Mouse (Mus musculus) midbrain, embryonic 11.5 days (tissue): ENCODE data around the gene Pla2g4e. TPM values are rescaled to one million over a fixed set of nuclear protein-coding genes. Genes with fewer than 3 reads are reported as not detected.

ENCODE experiments used
- ATAC-seq: fragments of 200-750 bp; cut with Nextera tagmentation; 2 replicates; pipeline ENCODE4 v1.8.0; 2017; ENCODE audit warnings: moderate TSS enrichment, moderate library complexity; ENCODE audit not compliant: low FRiP score
- DNase-seq: peaks from one replicate; pipeline ENCODE4 v3.0.0; 2015; ENCODE audit warnings: low spot score; ENCODE audit errors: missing footprints
- H3K27ac ChIP-seq: fragments of 300-500 bp; sonication (generic); 2 replicates; pipeline ENCODE4 v1.5.1; 2014; ENCODE audit warnings: low read depth, low read length
- H3K27me3 ChIP-seq: fragments of 300-500 bp; sonication (generic); 2 replicates; pipeline ENCODE4 v1.6.1; 2014; ENCODE audit warnings: mild to moderate bottlenecking, low read length, moderate library complexity, mixed read lengths; ENCODE audit not compliant: control insufficient read depth, insufficient read depth
- H3K36me3 ChIP-seq: fragments of 300-500 bp; sonication (generic); 2 replicates; pipeline ENCODE4 v1.6.1; 2014; ENCODE audit warnings: mild to moderate bottlenecking, low read length, moderate library complexity, mixed read lengths; ENCODE audit not compliant: control insufficient read depth, insufficient read depth
- H3K4me1 ChIP-seq: fragments of 300-500 bp; sonication (generic); 2 replicates; pipeline ENCODE4 v1.6.1; 2014; ENCODE audit warnings: low read length; ENCODE audit not compliant: control insufficient read depth, insufficient read depth
- H3K4me2 ChIP-seq: fragments of 300-500 bp; sonication (generic); 2 replicates; pipeline ENCODE4 v1.6.1; 2014; ENCODE audit warnings: mild to moderate bottlenecking, moderate library complexity
- H3K4me3 ChIP-seq: fragments of 300-500 bp; sonication (generic); 2 replicates; pipeline ENCODE4 v1.5.1; 2014; ENCODE audit warnings: low read depth, low read length
- H3K9ac ChIP-seq: fragments of 300-500 bp; sonication (generic); 2 replicates; pipeline ENCODE4 v1.6.1; 2014; ENCODE audit warnings: low read length
- H3K9me3 ChIP-seq: fragments of 300-500 bp; sonication (generic); 2 replicates; pipeline ENCODE4 v1.6.1; 2016; ENCODE audit warnings: low read length; ENCODE audit not compliant: control insufficient read depth
- WGBS: fragments of 180-500 bp; shearing (Covaris S2); extraction: QIAGEN DNeasy Blood & Tissue Kit; methylation state at CpG from one replicate; pipeline ENCODE4 v1.1.7; 2014; 5-methylcytosine and 5-hydroxymethylcytosine counted together
- polyA plus RNA-seq: library from polyadenylated mRNA; unstranded; fragments of >200 nt; fragmentation: Nextera tagmentation; extraction: Ambion mirVana; gene quantifications from 2 replicates; pipeline ENCODE4 v1.2.1, GENCODE M21; 2014

Pla2g4e gene
- polyA plus RNA-seq = 0.04 and 0.06 TPM in 2 replicates

DNA sequence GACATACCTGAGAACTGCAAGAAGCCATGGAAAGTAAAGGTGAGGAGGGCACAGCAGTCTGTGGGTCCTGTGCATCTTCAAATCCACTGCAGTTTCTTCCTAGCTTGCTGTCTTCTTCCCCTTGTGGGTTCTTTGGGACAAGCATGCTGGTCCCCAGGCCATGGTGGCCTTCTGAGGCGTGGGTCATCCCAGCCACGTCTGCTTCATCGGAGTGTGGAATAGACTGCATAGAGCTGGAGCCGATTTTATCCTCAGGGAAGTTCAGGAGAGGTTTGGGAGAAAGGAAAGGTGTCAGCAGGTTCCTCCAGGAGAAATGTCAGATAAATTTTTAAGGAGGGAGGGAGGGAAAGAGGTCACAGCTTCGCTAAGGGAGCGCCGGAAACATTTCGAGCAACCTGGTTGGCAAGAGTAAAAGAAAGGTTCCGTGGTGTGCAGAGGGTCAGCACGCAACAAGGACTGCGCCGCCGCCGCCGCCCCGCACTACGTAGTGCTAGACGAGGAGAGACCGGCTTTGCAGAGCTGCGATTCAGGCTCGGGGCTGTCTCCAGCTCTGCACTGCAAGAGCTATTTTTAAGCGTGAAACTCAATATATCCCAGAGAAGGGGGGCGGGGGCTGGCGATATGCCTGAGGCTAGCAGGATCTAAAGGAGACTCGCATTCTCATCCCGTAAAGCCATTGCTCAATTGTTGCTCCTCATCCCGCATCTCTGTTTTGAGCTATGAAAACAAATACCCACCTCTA lies at the start of gene Pla2g4e:
TSS of gene Pla2g4e (minus strand) at position 657 of the 742 bp plus-strand sequence.
- 7% methylated on average over 27 of the region's 27 CpGs for WGBS
- H3K27me3 ChIP-seq = peaks cover 3% of the 10 kb centered on the region; the same call in 1 of the 2 replicates
- ATAC-seq = peak; percentile 61
- H3K9me3 ChIP-seq = no peaks in the 10 kb centered on the region
- peak within 1 kb of the TSS; percentile 55 for H3K9ac ChIP-seq
- peaks cover 3% of the 10 kb centered on the region for H3K4me1 ChIP-seq
- peak within 1 kb of the TSS; percentile 75 for H3K4me2 ChIP-seq
- peak within 1 kb of the TSS; percentile 39 for H3K4me3 ChIP-seq
- peak; percentile 96 for DNase-seq
- no peaks in the 10 kb centered on the region for H3K36me3 ChIP-seq
- no peak within 1 kb of the TSS for H3K27ac ChIP-seq

DNA sequence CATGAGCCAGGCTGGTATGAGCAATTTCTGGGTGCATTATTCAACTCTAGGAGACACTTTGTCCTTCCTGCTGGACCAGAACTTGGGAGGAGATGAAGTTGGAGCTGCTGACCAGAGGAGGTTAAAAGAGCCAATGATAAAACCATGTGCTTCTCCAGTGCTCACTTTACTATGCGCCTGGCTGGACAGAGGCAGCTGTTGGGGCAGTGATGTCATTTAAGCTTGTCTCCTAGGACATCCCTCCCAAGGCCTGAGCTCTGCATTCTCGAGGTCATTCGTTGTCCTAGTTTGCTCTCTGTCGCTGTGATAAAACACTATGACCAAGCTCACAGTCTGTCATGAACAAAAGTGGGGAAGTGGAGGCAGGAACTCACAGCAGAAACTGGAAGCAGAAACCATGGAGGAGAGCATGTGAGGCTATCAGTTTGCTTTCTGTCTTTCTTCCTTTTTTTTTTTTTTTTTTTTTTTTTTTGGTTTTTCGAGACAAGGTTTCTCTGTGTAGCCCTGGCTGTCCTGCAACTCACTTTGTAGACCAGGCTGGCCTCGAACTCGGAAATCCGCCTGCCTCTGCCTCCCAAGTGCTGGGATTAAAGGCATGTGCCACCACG lies 46.4 kb upstream of the Pla2g4e start:
- ATAC-seq = no peak
- Histone ChIP-seq H3K4me3 (no peak overlapping the region), H3K9me3 (no peaks in the 10 kb centered on the region), H3K27me3 (no peaks in the 10 kb centered on the region), H3K9ac (no peak overlapping the region), H3K4me1 (no peaks in the 10 kb centered on the region), H3K27ac (no peak overlapping the region), H3K4me2 (no peak overlapping the region), H3K36me3 (no peaks in the 10 kb centered on the region)
- WGBS = 83% methylated on average over 8 of the region's 9 CpGs
- DNase-seq = no peak

DNA sequence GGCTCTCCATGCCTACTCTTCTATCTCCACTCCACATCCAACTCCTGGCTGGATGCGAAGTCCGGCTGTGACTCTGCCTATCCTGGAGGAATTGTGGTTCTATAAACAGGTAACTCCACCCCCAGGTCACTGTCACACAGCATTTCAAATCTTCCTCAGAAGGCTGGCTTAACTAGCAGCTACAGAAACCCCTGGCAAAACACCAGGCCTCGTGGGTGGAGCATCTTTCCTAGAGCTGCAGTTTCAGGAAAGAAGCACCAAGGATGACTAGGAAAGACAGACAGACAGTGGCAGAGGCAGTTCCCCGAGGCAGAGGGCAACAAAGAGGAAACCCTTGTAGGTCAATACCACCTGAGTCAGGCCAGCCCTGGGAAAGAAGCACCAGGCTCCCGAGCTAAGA lies 43.9 kb upstream of the Pla2g4e start, which contains the start of gene Pla2g4d:
TSS of gene Pla2g4d (minus strand) at position 203 of the 400 bp plus-strand sequence.
- Histone ChIP-seq H3K9ac (no peak within 1 kb of the TSS), H3K27ac (no peak within 1 kb of the TSS), H3K27me3 (no peaks in the 10 kb centered on the region; the same call in 1 of the 2 replicates), H3K36me3 (no peaks in the 10 kb centered on the region), H3K4me2 (no peak within 1 kb of the TSS), H3K9me3 (no peaks in the 10 kb centered on the region), H3K4me1 (no peaks in the 10 kb centered on the region), H3K4me3 (no peak within 1 kb of the TSS)
- 78% methylated on average over 5 of the region's 5 CpGs for WGBS
- DNase-seq (no peak), ATAC-seq (no peak)

DNA sequence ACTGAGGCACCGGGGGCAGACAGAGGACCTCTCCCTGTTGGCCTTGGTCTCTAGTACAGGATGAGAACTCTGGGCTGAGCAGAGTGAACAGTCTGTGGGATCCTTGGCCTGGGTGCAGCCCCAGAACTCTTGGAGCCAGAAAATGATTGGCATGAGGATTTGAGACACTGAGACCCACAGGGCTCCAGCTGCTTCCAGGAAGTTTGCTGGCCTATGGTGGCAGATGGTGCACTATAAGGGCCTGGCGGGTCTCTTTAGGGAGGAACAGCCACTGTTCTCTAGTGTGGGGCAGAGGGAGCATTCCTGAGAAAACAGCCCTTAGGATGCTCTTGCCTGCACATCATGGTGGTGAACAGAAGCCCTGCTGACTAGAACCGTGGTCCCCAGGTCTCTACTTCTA lies 43.3 kb upstream of the Pla2g4e start:
- Histone ChIP-seq H3K9ac (no peak overlapping the region), H3K4me1 (no peaks in the 10 kb centered on the region)
- 87% methylated on average over 3 of the region's 3 CpGs for WGBS

DNA sequence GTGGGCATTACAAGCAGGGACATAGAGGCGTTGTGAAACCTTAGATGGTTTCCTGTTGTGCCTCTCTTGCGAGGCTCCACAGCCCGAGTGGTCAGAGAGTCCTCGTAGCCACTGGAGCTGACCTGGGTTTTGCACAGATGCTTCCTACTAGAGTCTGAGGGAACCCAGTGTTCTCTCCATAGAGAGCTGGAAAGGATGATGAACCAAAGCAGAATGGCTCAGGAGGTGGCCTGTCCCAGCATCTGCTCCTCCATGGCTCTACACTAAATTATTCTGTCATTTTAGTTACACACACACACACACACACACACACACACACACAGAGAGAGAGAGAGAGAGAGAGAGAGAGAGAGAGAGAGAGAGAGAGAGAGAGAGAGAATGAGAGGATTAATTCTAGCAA lies 40.5 kb upstream of the Pla2g4e start:
- Histone ChIP-seq H3K27ac (no peak overlapping the region), H3K9ac (no peak overlapping the region), H3K4me1 (no peaks in the 10 kb centered on the region), H3K36me3 (no peaks in the 10 kb centered on the region), H3K27me3 (no peaks in the 10 kb centered on the region; the same call in 1 of the 2 replicates), H3K4me3 (no peak overlapping the region), H3K4me2 (no peak overlapping the region), H3K9me3 (no peaks in the 10 kb centered on the region)
- DNase-seq (no peak), ATAC-seq (no peak)
- WGBS = 83% methylated on average over 4 of the region's 4 CpGs

More for the DNA sequence above, 43.3 kb upstream of the Pla2g4e start:
- no peak for ATAC-seq
- Histone ChIP-seq H3K27ac (no peak overlapping the region), H3K4me2 (no peak overlapping the region), H3K4me3 (no peak overlapping the region), H3K9me3 (no peaks in the 10 kb centered on the region), H3K36me3 (no peaks in the 10 kb centered on the region), H3K27me3 (no peaks in the 10 kb centered on the region; the same call in 1 of the 2 replicates)
- DNase-seq = no peak

DNA sequence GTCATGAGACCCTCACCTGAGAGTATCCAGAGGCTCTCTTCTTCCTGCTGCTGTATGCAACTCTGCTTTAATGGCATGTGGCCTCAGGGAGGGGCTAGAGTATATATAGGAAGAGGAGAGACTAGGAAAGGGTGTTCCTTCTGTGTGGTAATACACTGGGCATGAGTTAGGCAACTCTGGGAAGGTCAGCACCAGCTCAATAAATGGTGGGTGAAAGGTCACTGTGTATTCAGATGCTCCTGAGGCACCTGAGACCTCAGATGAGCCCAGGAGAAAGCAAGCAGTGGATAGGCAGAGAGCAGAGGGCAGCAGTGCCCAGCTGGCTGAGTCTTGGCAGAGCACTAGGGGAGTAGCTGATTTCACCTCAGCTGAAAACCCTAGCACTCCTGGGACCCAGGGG lies 39.6 kb upstream of the Pla2g4e start:
- Histone ChIP-seq H3K9me3 (no peaks in the 10 kb centered on the region), H3K4me3 (no peak overlapping the region), H3K36me3 (no peaks in the 10 kb centered on the region), H3K27me3 (no peaks in the 10 kb centered on the region; the same call in 1 of the 2 replicates), H3K4me2 (no peak overlapping the region), H3K9ac (no peak overlapping the region), H3K27ac (no peak overlapping the region), H3K4me1 (no peaks in the 10 kb centered on the region)
- ATAC-seq (no peak), DNase-seq (no peak)

DNA sequence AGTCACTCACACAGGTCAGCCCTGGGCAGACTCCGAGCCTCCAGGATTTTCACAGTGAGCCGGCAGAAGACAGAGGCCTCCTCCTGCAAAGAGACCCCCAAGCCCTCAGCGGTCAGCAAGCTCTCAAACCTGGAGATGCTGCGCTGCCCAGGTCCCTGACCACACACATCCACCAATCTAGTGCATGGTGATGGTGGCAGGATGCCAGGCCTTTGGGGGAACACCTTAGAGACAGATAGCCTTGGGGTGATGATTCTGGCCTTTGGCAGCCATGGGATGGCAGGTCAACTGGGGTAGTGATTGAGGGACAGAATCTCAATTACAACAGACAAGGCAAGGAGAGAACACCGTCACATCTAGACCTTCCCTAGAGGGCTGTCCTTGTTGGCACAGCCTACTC lies 39.0 kb upstream of the Pla2g4e start:
- H3K27ac ChIP-seq = no peak overlapping the region
- no peak overlapping the region for H3K4me3 ChIP-seq
- H3K27me3 ChIP-seq = no peaks in the 10 kb centered on the region; the same call in 1 of the 2 replicates
- DNase-seq (no peak), ATAC-seq (no peak)
- H3K9ac ChIP-seq = no peak overlapping the region
- H3K9me3 ChIP-seq = no peaks in the 10 kb centered on the region
- H3K4me2 ChIP-seq = no peak overlapping the region
- no peaks in the 10 kb centered on the region for H3K4me1 ChIP-seq
- no peaks in the 10 kb centered on the region for H3K36me3 ChIP-seq
- WGBS = 84% methylated on average over 5 of the region's 5 CpGs

DNA sequence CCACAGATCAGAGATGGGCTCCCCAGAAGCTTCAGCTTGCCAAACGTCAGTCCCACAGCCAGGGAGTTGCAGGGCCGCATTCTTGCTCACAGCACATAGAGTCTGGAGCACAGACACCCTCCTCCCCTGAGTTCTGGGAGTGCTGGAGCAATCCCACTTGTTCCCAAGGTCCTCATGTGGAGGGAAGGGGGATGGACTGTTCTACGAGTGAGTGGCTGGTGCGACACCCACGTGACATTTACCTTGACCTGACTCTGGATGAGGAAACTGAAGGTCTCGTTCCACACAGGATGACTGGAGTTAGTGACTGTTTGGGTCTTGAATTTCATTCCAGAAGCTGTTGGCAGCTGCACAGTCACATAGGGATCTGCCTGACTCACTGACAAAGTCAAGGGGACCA lies 38.4 kb upstream of the Pla2g4e start:
- 60% methylated on average over 6 of the region's 6 CpGs for WGBS
- Histone ChIP-seq H3K4me2 (no peak overlapping the region), H3K27me3 (no peaks in the 10 kb centered on the region; the same call in 1 of the 2 replicates), H3K4me3 (no peak overlapping the region), H3K4me1 (no peaks in the 10 kb centered on the region), H3K36me3 (no peaks in the 10 kb centered on the region), H3K9ac (no peak overlapping the region), H3K9me3 (no peaks in the 10 kb centered on the region), H3K27ac (no peak overlapping the region)
- DNase-seq = no peak
- no peak for ATAC-seq

DNA sequence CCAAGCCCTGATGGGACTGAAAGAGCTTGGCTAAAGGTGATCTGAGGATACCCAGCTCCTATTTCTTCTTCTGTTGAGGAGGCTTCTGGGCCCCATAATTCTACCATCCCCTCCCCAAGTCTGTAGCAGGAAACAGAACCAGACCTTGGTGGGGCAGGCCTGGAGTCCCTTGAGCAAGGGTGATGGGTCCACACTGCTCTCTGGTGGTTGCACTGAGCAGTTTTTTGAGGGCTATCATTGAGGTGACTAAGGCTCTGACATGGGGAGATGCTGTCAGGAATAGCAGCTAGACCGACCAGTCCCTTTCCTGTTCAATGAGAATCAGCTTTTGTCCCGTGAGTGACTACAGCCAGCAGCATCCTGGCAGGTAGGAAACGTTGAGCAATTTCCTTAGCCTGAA lies 36.1 kb upstream of the Pla2g4e start:
- Histone ChIP-seq H3K9ac (no peak overlapping the region), H3K27ac (no peak overlapping the region), H3K36me3 (no peaks in the 10 kb centered on the region), H3K9me3 (no peaks in the 10 kb centered on the region), H3K27me3 (no peaks in the 10 kb centered on the region; the same call in 1 of the 2 replicates), H3K4me2 (no peak overlapping the region), H3K4me3 (no peak overlapping the region), H3K4me1 (no peaks in the 10 kb centered on the region)
- no peak for ATAC-seq
- DNase-seq = no peak
- WGBS = 63% methylated on average over 3 of the region's 3 CpGs
